Mouse (Mus musculus) kidney, adult 2 months (tissue): ENCODE results near the gene Id1. TPM values are rescaled to one million over a fixed set of nuclear protein-coding genes. Genes with fewer than 3 reads are reported as not detected.

Source experiments
- DNase-seq: peaks from one replicate; pipeline ENCODE4 v3.0.0; 2021
- H3K27ac ChIP-seq: fragments of 200-500 bp; 2 replicates; pipeline ENCODE4 v1.5.1; 2012; ENCODE audit warnings: low read depth, low read length, control low read depth, inconsistent platforms; ENCODE audit not compliant: insufficient read depth
- H3K27me3 ChIP-seq: fragments of 200-500 bp; replicated peaks from 2 replicates; pipeline ENCODE4 v1.6.1; 2012; ENCODE audit warnings: mild to moderate bottlenecking, moderate library complexity, low read length, inconsistent platforms; ENCODE audit not compliant: control insufficient read depth, insufficient read depth
- H3K36me3 ChIP-seq: fragments of 200-500 bp; 2 replicates; pipeline ENCODE4 v1.6.1; 2012; ENCODE audit warnings: mild to moderate bottlenecking, moderate library complexity, low read length, inconsistent platforms; ENCODE audit not compliant: control insufficient read depth, insufficient read depth
- H3K4me1 ChIP-seq: fragments of 200-500 bp; 2 replicates; pipeline ENCODE4 v1.6.1; 2011; ENCODE audit warnings: low read length; ENCODE audit not compliant: control insufficient read depth, insufficient read depth
- H3K4me3 ChIP-seq: fragments of 200-500 bp; 2 replicates; pipeline ENCODE4 v1.5.1; 2011; ENCODE audit warnings: mild to moderate bottlenecking, low read depth, low read length, control low read depth; ENCODE audit not compliant: insufficient read depth
- CTCF ChIP-seq: fragments of 200-500 bp; conservative IDR thresholded peaks from 2 replicates; pipeline ENCODE4 v1.5.1; 2011; ENCODE audit warnings: low read depth, mild to moderate bottlenecking, control low read depth, low read length, moderate library complexity, mixed read lengths; ENCODE audit not compliant: insufficient read depth, insufficient read length
- POLR2A ChIP-seq: fragments of 200-500 bp; IDR thresholded peaks from one replicate; pipeline ENCODE4 v1.6.1; 2011; ENCODE audit warnings: low read depth, low read length, control low read depth
- whole genome bisulfite sequencing: fragments of 180-500 bp; shearing (Covaris S2); methylation state at CpG from one replicate; pipeline ENCODE4 v1.1.7; 2018; 5-methylcytosine and 5-hydroxymethylcytosine counted together
- polyA plus RNA-seq: library from polyadenylated mRNA; depleted of rRNA; stranded (reverse); fragments of >200 nt; gene quantifications from 2 replicates; pipeline ENCODE4 v1.2.3, GENCODE M21; 2012

The Id1 gene
- polyA plus RNA-seq, 1 experiment = 156 TPM

- Histone ChIP-seq H3K36me3 (no peaks in the 10 kb centered on the region), H3K4me3 (peak within 1 kb of the TSS; percentile 13), H3K27ac (no peak within 1 kb of the TSS), H3K27me3 (no peaks in the 10 kb centered on the region), H3K4me1 (no peaks in the 10 kb centered on the region)
- DNase-seq = no peak
- no peak for TF ChIP-seq POLR2A
- TF ChIP-seq CTCF = no peak
- 14% methylated on average over 30 of the region's 30 CpGs for WGBS
These were observed 18.1 kb downstream of the Id1 start, which contains the start of gene Cox4i2 for GRCm38 (mm10) chr2:152753944-152754711. Gene Cox4i2 (plus strand): TSS chr2:152754173.

- no peaks in the 10 kb centered on the region for H3K27me3 ChIP-seq
- no peaks in the 10 kb centered on the region for H3K4me1 ChIP-seq
- H3K36me3 ChIP-seq = no peaks in the 10 kb centered on the region
- no peak overlapping the region for H3K27ac ChIP-seq
- H3K4me3 ChIP-seq = no peak overlapping the region
- TF ChIP-seq CTCF (no peak), POLR2A (no peak)
- WGBS = 58% methylated on average over 17 of the region's 17 CpGs
- DNase-seq = no peak
These were observed 20.7 kb downstream of the Id1 start for GRCm38 (mm10) chr2:152756474-152757393.

GRCm38 (mm10) chr2:152757478-152757877, 21.4 kb downstream of the Id1 start:
- no peak for DNase-seq
- Histone ChIP-seq H3K27me3 (no peaks in the 10 kb centered on the region), H3K27ac (no peak overlapping the region), H3K4me3 (no peak overlapping the region), H3K4me1 (no peaks in the 10 kb centered on the region), H3K36me3 (no peaks in the 10 kb centered on the region)
- WGBS = 82% methylated on average over 2 of the region's 2 CpGs
- TF ChIP-seq CTCF = no peak
- no peak for TF ChIP-seq POLR2A

GRCm38 (mm10) chr2:152758351-152758750, 22.3 kb downstream of the Id1 start:
- no peak for DNase-seq
- H3K27ac ChIP-seq = no peak overlapping the region
- no peak for TF ChIP-seq POLR2A
- no peak for TF ChIP-seq CTCF
- no peaks in the 10 kb centered on the region for H3K4me1 ChIP-seq
- WGBS = 40% methylated on average over 4 of the region's 4 CpGs
- H3K36me3 ChIP-seq = no peaks in the 10 kb centered on the region
- H3K4me3 ChIP-seq = no peak overlapping the region
- H3K27me3 ChIP-seq = no peaks in the 10 kb centered on the region

GRCm38 (mm10) chr2:152763310-152763709, 27.3 kb downstream of the Id1 start:
- DNase-seq = no peak
- H3K27ac ChIP-seq = no peak overlapping the region
- WGBS = 86% methylated on average over 6 of the region's 6 CpGs

GRCm38 (mm10) chr2:152764172-152765044, 28.4 kb downstream of the Id1 start:
- no peak for DNase-seq

More at GRCm38 (mm10) chr2:152763310-152763709, 27.3 kb downstream of the Id1 start:
- H3K4me1 ChIP-seq = peaks cover 6% of the 10 kb centered on the region; the same call in 1 of the 2 replicates
- no peak for TF ChIP-seq POLR2A
- TF ChIP-seq CTCF = no peak
- no peaks in the 10 kb centered on the region for H3K27me3 ChIP-seq
- H3K36me3 ChIP-seq = no peaks in the 10 kb centered on the region
- H3K4me3 ChIP-seq = no peak overlapping the region

More at GRCm38 (mm10) chr2:152764172-152765044, 28.4 kb downstream of the Id1 start:
- Histone ChIP-seq H3K4me1 (peaks cover 6% of the 10 kb centered on the region; the same call in 1 of the 2 replicates), H3K36me3 (no peaks in the 10 kb centered on the region), H3K27ac (no peak overlapping the region), H3K4me3 (no peak overlapping the region), H3K27me3 (no peaks in the 10 kb centered on the region)
- TF ChIP-seq CTCF (no peak), POLR2A (no peak)
- WGBS = 35% methylated on average over 14 of the region's 14 CpGs
